Mouse (Mus musculus): ENCODE data around the gene Dnajc3. TPM values are rescaled to one million over a fixed set of nuclear protein-coding genes. Genes with fewer than 3 reads are reported as not detected.

The Dnajc3 gene
- polyA plus RNA-seq (2014; fragmentation: Nextera tagmentation; extraction: Ambion mirVana) = 32.8 and 37.6 TPM in 2 replicates

- no peaks in the 10 kb centered on the region for H3K9me3 ChIP-seq (replicated peaks; ENCODE audit: control insufficient read depth, low read length)
- peaks cover 18% of the 10 kb centered on the region for H3K4me1 ChIP-seq (ENCODE audit: control insufficient read depth, insufficient read depth, low read length)
- ATAC-seq (replicated peaks; ENCODE audit: insufficient number of reproducible peaks, low FRiP score, low TSS enrichment) = peak; percentile 99
- peak within 1 kb of the TSS; percentile 96 for H3K27ac ChIP-seq (ENCODE audit: low read depth, low read length)
- H3K27me3 ChIP-seq (ENCODE audit: control insufficient read depth, insufficient read depth, low read length) = no peaks in the 10 kb centered on the region
- peak within 1 kb of the TSS; percentile 99 for H3K9ac ChIP-seq (ENCODE audit: low read depth, low read length)
- under 1% methylated on average over 121 of the region's 124 CpGs for WGBS (ENCODE audit: insufficient replicate concordance)
- H3K4me2 ChIP-seq = peak within 1 kb of the TSS; percentile 86
- peak within 1 kb of the TSS; percentile 99 for H3K4me3 ChIP-seq (ENCODE audit: low read depth, low read length)
- H3K36me3 ChIP-seq (ENCODE audit: control insufficient read depth, insufficient read depth, low read length) = no peaks in the 10 kb centered on the region
Observed at GRCm38 (mm10) chr14:118937533-118938492, at the start of gene Dnajc3. Dnajc3 (plus strand) TSS chr14:118937976.

- 88% methylated on average over 4 of the region's 4 CpGs for WGBS (ENCODE audit: insufficient replicate concordance)
- Histone ChIP-seq H3K4me1 (ENCODE audit: control insufficient read depth, insufficient read depth, low read length) (no peaks in the 10 kb centered on the region), H3K4me2 (no peak overlapping the region), H3K9ac (ENCODE audit: low read depth, low read length) (no peak overlapping the region), H3K27me3 (ENCODE audit: control insufficient read depth, insufficient read depth, low read length) (no peaks in the 10 kb centered on the region), H3K9me3 (replicated peaks; ENCODE audit: control insufficient read depth, low read length) (no peaks in the 10 kb centered on the region), H3K36me3 (ENCODE audit: control insufficient read depth, insufficient read depth, low read length) (peaks cover 18% of the 10 kb centered on the region), H3K4me3 (ENCODE audit: low read depth, low read length) (no peak overlapping the region), H3K27ac (ENCODE audit: low read depth, low read length) (no peak overlapping the region)
- ATAC-seq (replicated peaks; ENCODE audit: insufficient number of reproducible peaks, low FRiP score, low TSS enrichment) = no peak
Observed at GRCm38 (mm10) chr14:118890101-118890500, 47.7 kb upstream of the Dnajc3 start.

- H3K27ac ChIP-seq (ENCODE audit: low read depth, low read length) = no peak overlapping the region
- H3K9ac ChIP-seq (ENCODE audit: low read depth, low read length) = no peak overlapping the region
- H3K4me2 ChIP-seq = no peak overlapping the region
- no peaks in the 10 kb centered on the region for H3K27me3 ChIP-seq (ENCODE audit: control insufficient read depth, insufficient read depth, low read length)
- no peaks in the 10 kb centered on the region for H3K4me1 ChIP-seq (ENCODE audit: control insufficient read depth, insufficient read depth, low read length)
- peaks cover 14% of the 10 kb centered on the region for H3K36me3 ChIP-seq (ENCODE audit: control insufficient read depth, insufficient read depth, low read length)
- H3K4me3 ChIP-seq (ENCODE audit: low read depth, low read length) = no peak overlapping the region
- WGBS (ENCODE audit: insufficient replicate concordance) = 75% methylated on average over 7 of the region's 7 CpGs
- ATAC-seq (replicated peaks; ENCODE audit: insufficient number of reproducible peaks, low FRiP score, low TSS enrichment) = no peak
- H3K9me3 ChIP-seq (replicated peaks; ENCODE audit: control insufficient read depth, low read length) = no peaks in the 10 kb centered on the region
Observed at GRCm38 (mm10) chr14:118895228-118895627, 42.5 kb upstream of the Dnajc3 start.

- ATAC-seq (replicated peaks; ENCODE audit: insufficient number of reproducible peaks, low FRiP score, low TSS enrichment) = no peak
- Histone ChIP-seq H3K27ac (ENCODE audit: low read depth, low read length) (no peak overlapping the region), H3K4me2 (no peak overlapping the region), H3K9ac (ENCODE audit: low read depth, low read length) (no peak overlapping the region), H3K27me3 (ENCODE audit: control insufficient read depth, insufficient read depth, low read length) (no peaks in the 10 kb centered on the region), H3K4me1 (ENCODE audit: control insufficient read depth, insufficient read depth, low read length) (no peaks in the 10 kb centered on the region), H3K9me3 (replicated peaks; ENCODE audit: control insufficient read depth, low read length) (no peaks in the 10 kb centered on the region), H3K36me3 (ENCODE audit: control insufficient read depth, insufficient read depth, low read length) (peaks cover 14% of the 10 kb centered on the region), H3K4me3 (ENCODE audit: low read depth, low read length) (no peak overlapping the region)
- 87% methylated on average over 10 of the region's 10 CpGs for WGBS (ENCODE audit: insufficient replicate concordance)
Observed at GRCm38 (mm10) chr14:118895655-118896054, 42.1 kb upstream of the Dnajc3 start.

GRCm38 (mm10) chr14:118899940-118900339 is 37.8 kb upstream of the Dnajc3 start:
- peaks cover 15% of the 10 kb centered on the region for H3K36me3 ChIP-seq (ENCODE audit: control insufficient read depth, insufficient read depth, low read length)
- no peaks in the 10 kb centered on the region for H3K27me3 ChIP-seq (ENCODE audit: control insufficient read depth, insufficient read depth, low read length)
- no peak overlapping the region for H3K9ac ChIP-seq (ENCODE audit: low read depth, low read length)
- no peak for ATAC-seq (replicated peaks; ENCODE audit: insufficient number of reproducible peaks, low FRiP score, low TSS enrichment)
- H3K4me2 ChIP-seq = no peak overlapping the region
- H3K4me3 ChIP-seq (ENCODE audit: low read depth, low read length) = no peak overlapping the region
- H3K4me1 ChIP-seq (ENCODE audit: control insufficient read depth, insufficient read depth, low read length) = no peaks in the 10 kb centered on the region
- H3K27ac ChIP-seq (ENCODE audit: low read depth, low read length) = no peak overlapping the region
- no peaks in the 10 kb centered on the region; the same call in 1 of the 2 replicates for H3K9me3 ChIP-seq (replicated peaks; ENCODE audit: control insufficient read depth, low read length)
- 83% methylated on average over 11 of the region's 11 CpGs for WGBS (ENCODE audit: insufficient replicate concordance)

- Histone ChIP-seq H3K9ac (ENCODE audit: low read depth, low read length) (no peak overlapping the region), H3K27me3 (ENCODE audit: control insufficient read depth, insufficient read depth, low read length) (no peaks in the 10 kb centered on the region), H3K4me1 (ENCODE audit: control insufficient read depth, insufficient read depth, low read length) (no peaks in the 10 kb centered on the region), H3K27ac (ENCODE audit: low read depth, low read length) (no peak overlapping the region), H3K4me2 (no peak overlapping the region), H3K9me3 (replicated peaks; ENCODE audit: control insufficient read depth, low read length) (no peaks in the 10 kb centered on the region; the same call in 1 of the 2 replicates), H3K4me3 (ENCODE audit: low read depth, low read length) (no peak overlapping the region), H3K36me3 (ENCODE audit: control insufficient read depth, insufficient read depth, low read length) (peaks cover 15% of the 10 kb centered on the region)
- WGBS (ENCODE audit: insufficient replicate concordance) = 100% methylated on average over 1 of the region's 1 CpGs
- no peak for ATAC-seq (replicated peaks; ENCODE audit: insufficient number of reproducible peaks, low FRiP score, low TSS enrichment)
Observed at GRCm38 (mm10) chr14:118900911-118901310, 36.9 kb upstream of the Dnajc3 start.

- WGBS (ENCODE audit: insufficient replicate concordance) = 80% methylated on average over 3 of the region's 3 CpGs
- Histone ChIP-seq H3K27me3 (ENCODE audit: control insufficient read depth, insufficient read depth, low read length) (no peaks in the 10 kb centered on the region), H3K9ac (ENCODE audit: low read depth, low read length) (no peak overlapping the region), H3K4me2 (no peak overlapping the region), H3K36me3 (ENCODE audit: control insufficient read depth, insufficient read depth, low read length) (peaks cover 17% of the 10 kb centered on the region), H3K27ac (ENCODE audit: low read depth, low read length) (no peak overlapping the region), H3K9me3 (replicated peaks; ENCODE audit: control insufficient read depth, low read length) (no peaks in the 10 kb centered on the region; the same call in 1 of the 2 replicates), H3K4me3 (ENCODE audit: low read depth, low read length) (no peak overlapping the region), H3K4me1 (ENCODE audit: control insufficient read depth, insufficient read depth, low read length) (no peaks in the 10 kb centered on the region)
- ATAC-seq (replicated peaks; ENCODE audit: insufficient number of reproducible peaks, low FRiP score, low TSS enrichment) = no peak
Observed at GRCm38 (mm10) chr14:118903397-118903796, 34.4 kb upstream of the Dnajc3 start.

GRCm38 (mm10) chr14:118903867-118904562 is 33.8 kb upstream of the Dnajc3 start:
- Histone ChIP-seq H3K4me1 (ENCODE audit: control insufficient read depth, insufficient read depth, low read length) (no peaks in the 10 kb centered on the region), H3K27ac (ENCODE audit: low read depth, low read length) (no peak overlapping the region), H3K4me2 (no peak overlapping the region), H3K4me3 (ENCODE audit: low read depth, low read length) (no peak overlapping the region), H3K27me3 (ENCODE audit: control insufficient read depth, insufficient read depth, low read length) (no peaks in the 10 kb centered on the region), H3K9ac (ENCODE audit: low read depth, low read length) (no peak overlapping the region), H3K36me3 (ENCODE audit: control insufficient read depth, insufficient read depth, low read length) (peaks cover 17% of the 10 kb centered on the region), H3K9me3 (replicated peaks; ENCODE audit: control insufficient read depth, low read length) (no peaks in the 10 kb centered on the region; the same call in 1 of the 2 replicates)
- ATAC-seq (replicated peaks; ENCODE audit: insufficient number of reproducible peaks, low FRiP score, low TSS enrichment) = no peak
- 79% methylated on average over 6 of the region's 6 CpGs for WGBS (ENCODE audit: insufficient replicate concordance)
